Mouse (Mus musculus) heart, adult 2 months (tissue): ENCODE measurements around the gene Trmt44. TPM values are rescaled to one million over a fixed set of nuclear protein-coding genes. Genes with fewer than 3 reads are reported as not detected.
A peak's percentile ranks its signal among the peaks of the same experiment; 100 is the strongest.

Source experiments
- DNase-seq, 2 experiments: peaks; one replicate each; pipeline ENCODE4 v3.0.0; 2021
- H3K27ac ChIP-seq: fragments of 200-600 bp; 2 replicates; pipeline ENCODE4 v1.8.1; 2022
- H3K27me3 ChIP-seq: fragments of 200-500 bp; 2 replicates; pipeline ENCODE4 v1.6.1; 2012; ENCODE audit warnings: mild to moderate bottlenecking, low read length, inconsistent platforms, mixed read lengths; ENCODE audit not compliant: control insufficient read depth, insufficient read depth
- H3K36me3 ChIP-seq: fragments of 200-500 bp; 2 replicates; pipeline ENCODE4 v1.6.1; 2012; ENCODE audit warnings: low read length, inconsistent platforms; ENCODE audit not compliant: control insufficient read depth, insufficient read depth
- H3K4me1 ChIP-seq: fragments of 200-500 bp; 2 replicates; pipeline ENCODE4 v1.6.1; 2011; ENCODE audit warnings: low read length; ENCODE audit not compliant: control insufficient read depth, insufficient read depth
- H3K4me3 ChIP-seq: fragments of 200-600 bp; 2 replicates; pipeline ENCODE4 v1.8.1; 2022
- H3K79me2 ChIP-seq: fragments of 200-500 bp; replicated peaks from 2 replicates; pipeline ENCODE4 v1.6.1; 2012; ENCODE audit warnings: mild to moderate bottlenecking, inconsistent platforms, low read length, moderate library complexity, mixed read lengths; ENCODE audit not compliant: control insufficient read depth, insufficient read depth
- H3K9ac ChIP-seq: fragments of 200-500 bp; 2 replicates; pipeline ENCODE4 v1.6.1; 2012; ENCODE audit warnings: low read depth, mild to moderate bottlenecking, control low read depth, inconsistent platforms, low read length, mixed read lengths
- CTCF ChIP-seq: fragments of 200-600 bp; IDR thresholded peaks from 2 replicates; pipeline ENCODE4 v1.8.1; 2022; ENCODE audit warnings: antibody characterized with exemption, mild to moderate bottlenecking, moderate library complexity
- EP300 ChIP-seq: fragments of 200-500 bp; IDR thresholded peaks from 2 replicates; pipeline ENCODE4 v1.6.1; 2011; ENCODE audit warnings: low read depth, low read length, control low read depth; ENCODE audit not compliant: insufficient read depth
- POLR2A ChIP-seq: fragments of 200-500 bp; IDR thresholded peaks from 2 replicates; pipeline ENCODE4 v1.6.1; 2011; ENCODE audit warnings: mild to moderate bottlenecking, low read depth, low read length, control low read depth; ENCODE audit not compliant: insufficient read depth
- WGBS: fragments of 180-500 bp; shearing (Covaris S2); methylation state at CpG from one replicate; pipeline ENCODE4 v1.1.7; 2018; 5-methylcytosine and 5-hydroxymethylcytosine counted together
- intact Hi-C: fragments of 180-260 bp; cut with DNase I; formaldehyde crosslinking; loops from one replicate; pipeline ENCODE4 v1.15.1; 2025
- polyA plus RNA-seq: library from polyadenylated mRNA; depleted of rRNA; stranded (reverse); fragments of >200 nt; gene quantifications from 2 replicates; pipeline ENCODE4 v1.2.3, GENCODE M21; 2012
- total RNA-seq, 2 experiments: library from RNA; stranded (reverse); gene quantifications; 2 replicates each; pipeline ENCODE4 v1.2.3; 2021

Gene Trmt44
- total and polyA plus RNA-seq, 3 experiments, result 1.7 to 2.0 (median 1.9) TPM

GRCm38 (mm10) chr5:35611170-35611569 lies 36.3 kb upstream of the Trmt44 start:
- Histone ChIP-seq H3K79me2 (no peaks in the 10 kb centered on the region), H3K36me3 (no peaks in the 10 kb centered on the region), H3K9ac (no peak overlapping the region), H3K27ac (no peak overlapping the region), H3K27me3 (no peaks in the 10 kb centered on the region), H3K4me3 (no peak overlapping the region), H3K4me1 (peaks cover 7% of the 10 kb centered on the region; the same call in 1 of the 2 replicates)
- TF ChIP-seq CTCF (no peak), EP300 (no peak), POLR2A (no peak)
- intact Hi-C loops, result no loop called here
- 80% methylated on average over 9 of the region's 9 CpGs for WGBS
- no peak for DNase-seq

- no peak for TF ChIP-seq POLR2A
- Histone ChIP-seq H3K9ac (no peak overlapping the region), H3K36me3 (no peaks in the 10 kb centered on the region), H3K4me1 (peaks cover 7% of the 10 kb centered on the region; the same call in 1 of the 2 replicates), H3K27me3 (no peaks in the 10 kb centered on the region), H3K27ac (no peak overlapping the region), H3K79me2 (no peaks in the 10 kb centered on the region), H3K4me3 (no peak overlapping the region)
- intact Hi-C loops, result no loop called here
- WGBS, result 86% methylated on average over 7 of the region's 7 CpGs
- no peak for DNase-seq
Observed at GRCm38 (mm10) chr5:35610381-35610780, 35.5 kb upstream of the Trmt44 start.

- 81% methylated on average over 2 of the region's 2 CpGs for WGBS
- TF ChIP-seq POLR2A, result no peak
- TF ChIP-seq CTCF, result no peak
- TF ChIP-seq EP300, result no peak
- H3K27ac ChIP-seq, result peak overlapping the region; percentile 38
Observed at GRCm38 (mm10) chr5:35609971-35610370, 35.1 kb upstream of the Trmt44 start.

GRCm38 (mm10) chr5:35609381-35609780 lies 34.5 kb upstream of the Trmt44 start:
- TF ChIP-seq EP300 (0 out of 2 replicates have a peak, but pooled peaks have one; percentile 49), CTCF (no peak)
- no peaks in the 10 kb centered on the region for H3K79me2 ChIP-seq
- DNase-seq, result peak; percentile 74 to 86
- H3K36me3 ChIP-seq, result no peaks in the 10 kb centered on the region
- H3K27me3 ChIP-seq, result no peaks in the 10 kb centered on the region
- peak overlapping the region; percentile 38 for H3K27ac ChIP-seq
- H3K4me3 ChIP-seq, result no peak overlapping the region
- 62% methylated on average over 12 of the region's 12 CpGs for WGBS
- intact Hi-C loops, result no loop called here
- H3K4me1 ChIP-seq, result peaks cover 7% of the 10 kb centered on the region; the same call in 1 of the 2 replicates
- no peak overlapping the region for H3K9ac ChIP-seq

More at GRCm38 (mm10) chr5:35609971-35610370, 35.1 kb upstream of the Trmt44 start:
- intact Hi-C loops, result no loop called here
- H3K36me3 ChIP-seq, result no peaks in the 10 kb centered on the region
- H3K27me3 ChIP-seq, result no peaks in the 10 kb centered on the region
- no peaks in the 10 kb centered on the region for H3K79me2 ChIP-seq
- no peak for DNase-seq
- H3K4me3 ChIP-seq, result no peak overlapping the region
- H3K4me1 ChIP-seq, result peaks cover 7% of the 10 kb centered on the region; the same call in 1 of the 2 replicates
- no peak overlapping the region for H3K9ac ChIP-seq

- Histone ChIP-seq H3K27me3 (no peaks in the 10 kb centered on the region), H3K79me2 (no peaks in the 10 kb centered on the region), H3K4me3 (no peak overlapping the region), H3K4me1 (peaks cover 7% of the 10 kb centered on the region; the same call in 1 of the 2 replicates), H3K36me3 (no peaks in the 10 kb centered on the region), H3K9ac (no peak overlapping the region), H3K27ac (no peak overlapping the region)
- WGBS, result 88% methylated on average over 5 of the region's 5 CpGs
- no peak for TF ChIP-seq EP300
- no peak for TF ChIP-seq CTCF
- no peak for TF ChIP-seq POLR2A
- intact Hi-C loops, result no loop called here
- no peak for DNase-seq
Observed at GRCm38 (mm10) chr5:35608559-35608958, 33.7 kb upstream of the Trmt44 start.

- H3K36me3 ChIP-seq, result no peaks in the 10 kb centered on the region
- TF ChIP-seq EP300, result peak; percentile 65; the same call in 1 of the 2 replicates
- TF ChIP-seq CTCF, result no peak
- H3K79me2 ChIP-seq, result no peaks in the 10 kb centered on the region
- DNase-seq, result peak in 1 of 2 experiments; percentile 63
- no peak overlapping the region for H3K4me3 ChIP-seq
- no peak overlapping the region for H3K9ac ChIP-seq
- no peak overlapping the region for H3K27ac ChIP-seq
- intact Hi-C loops, result no loop called here
- peaks cover 7% of the 10 kb centered on the region; the same call in 1 of the 2 replicates for H3K4me1 ChIP-seq
- H3K27me3 ChIP-seq, result no peaks in the 10 kb centered on the region
- whole genome bisulfite sequencing, result 60% methylated on average over 7 of the region's 7 CpGs
Observed at GRCm38 (mm10) chr5:35607784-35608183, 32.9 kb upstream of the Trmt44 start.

- Histone ChIP-seq H3K27ac (no peak overlapping the region), H3K36me3 (no peaks in the 10 kb centered on the region), H3K79me2 (no peaks in the 10 kb centered on the region), H3K9ac (no peak overlapping the region), H3K27me3 (no peaks in the 10 kb centered on the region), H3K4me1 (peaks cover 7% of the 10 kb centered on the region; the same call in 1 of the 2 replicates), H3K4me3 (no peak overlapping the region)
- whole genome bisulfite sequencing, result 95% methylated on average over 7 of the region's 7 CpGs
- intact Hi-C loops, result no loop called here
- no peak for DNase-seq
- TF ChIP-seq POLR2A, result no peak
- no peak for TF ChIP-seq CTCF
- TF ChIP-seq EP300, result no peak
Observed at GRCm38 (mm10) chr5:35606800-35607199, 31.9 kb upstream of the Trmt44 start.
